Mouse (Mus musculus): ENCODE results near the gene Asb17.

DNA sequence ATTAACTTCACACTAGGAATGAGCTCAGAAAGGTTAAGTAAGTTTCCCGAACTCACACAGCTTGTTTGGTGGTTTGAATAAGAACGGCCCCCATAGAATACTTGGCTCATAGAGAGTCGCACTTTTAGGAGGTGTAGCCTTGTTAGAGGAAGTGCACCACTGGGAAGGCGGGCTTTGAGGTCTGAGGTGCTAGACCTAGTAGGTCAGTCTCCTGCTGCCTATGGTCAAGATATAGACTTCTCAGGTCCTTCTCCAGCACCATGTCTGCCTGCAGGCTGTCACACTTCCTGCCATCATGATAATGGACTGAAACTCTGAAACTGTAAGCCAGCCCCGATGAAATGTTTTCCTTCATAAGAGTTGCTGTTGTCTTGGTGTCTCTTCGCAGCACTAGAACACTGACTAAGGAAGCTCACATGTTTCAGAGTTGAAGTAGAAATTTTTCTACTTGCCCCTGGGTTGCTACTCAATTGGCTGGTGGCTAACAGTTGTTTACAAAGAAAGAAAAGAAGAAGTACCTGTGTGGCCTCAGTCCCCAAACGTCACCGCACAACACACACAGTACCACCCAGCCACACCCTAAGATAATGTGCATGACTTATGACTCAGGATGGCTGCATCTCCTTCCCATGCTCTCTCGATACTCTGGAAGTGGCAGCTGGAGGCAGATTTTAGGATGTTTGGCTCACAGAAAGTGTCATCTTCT, 36.4 kb upstream of the Asb17 start:
- no peak for TF ChIP-seq CTCF (IDR thresholded peaks at IDR 0.05; ENCODE audit: borderline replicate concordance, extremely low read depth, insufficient read depth, insufficient read length)
- TF ChIP-seq POLR2A (IDR thresholded peaks at IDR 0.05; ENCODE audit: borderline replicate concordance, extremely low read depth, insufficient read depth, insufficient read length, poor library complexity, severe bottlenecking) = no peak

Measured in brain, embryonic 14.5 days (tissue).